ENCODE assay signal across 19 mouse cellular contexts in genomic region chr7:65663886-65664285, GRCm38 (mm10). TPM values are rescaled to one million over a fixed set of nuclear protein-coding genes. Genes with fewer than 3 reads are reported as not detected.
DNase-seq lines count a peak whose midpoint lies in the region; ATAC-seq lines count a peak whose summit lies in the region.
"Had no signal": no experiment of that assay in that cellular context is flagged by ENCODE, and none has a peak within 500 bp of the region (broad histone marks: within the 10 kb centered on the region; RNA-seq: fewer than 3 reads in every experiment).

No protein-coding gene starts in this region.

- no peak overlapping the region for H3K4me3 ChIP-seq in kidney, embryonic 15.5 days (replicated peaks)
- no peak overlapping the region for H3K4me3 ChIP-seq in hindbrain, embryonic 14.5 days (replicated peaks; ENCODE audit: low read length)
- H3K4me3 ChIP-seq: forebrain, embryonic 13.5 days; hindbrain, embryonic 13.5 days; limb, embryonic 12.5 days; liver, embryonic 13.5 days had no signal

- H3K9me3 ChIP-seq in kidney, embryonic 15.5 days (replicated peaks) = no peaks in the 10 kb centered on the region
- no peaks in the 10 kb centered on the region for H3K9me3 ChIP-seq in hindbrain, embryonic 14.5 days (ENCODE audit: control insufficient read depth, low read length)
- H3K9me3 ChIP-seq: forebrain, embryonic 13.5 days; hindbrain, embryonic 13.5 days; limb, embryonic 12.5 days; liver, embryonic 13.5 days had no signal

- ATAC-seq in kidney, embryonic 15.5 days (replicated peaks; ENCODE audit: low FRiP score) = peak; percentile 64; the same call in 1 of the 2 replicates
- ATAC-seq in hindbrain, embryonic 14.5 days (ENCODE audit: low FRiP score) = no peak
- ATAC-seq: activated CD4-positive, CD25-positive, alpha-beta regulatory T cell, adult 4 months; forebrain, embryonic 13.5 days; intestine, embryonic 16.5 days; Patski had no signal

- H3K27ac ChIP-seq in kidney, embryonic 15.5 days = peak overlapping the region; percentile 54
- no peak overlapping the region for H3K27ac ChIP-seq in hindbrain, embryonic 14.5 days
- H3K27ac ChIP-seq: forebrain, embryonic 13.5 days; hindbrain, embryonic 13.5 days; limb, embryonic 12.5 days; liver, embryonic 13.5 days had no signal

- H3K4me1 ChIP-seq in kidney, embryonic 15.5 days = peaks cover 11% of the 10 kb centered on the region; the same call in 1 of the 2 replicates
- no peaks in the 10 kb centered on the region for H3K4me1 ChIP-seq in hindbrain, embryonic 14.5 days (replicated peaks; ENCODE audit: control insufficient read depth, insufficient read depth, low read length)
- H3K4me1 ChIP-seq: forebrain, embryonic 13.5 days; hindbrain, embryonic 13.5 days; limb, embryonic 12.5 days; liver, embryonic 13.5 days had no signal

- no peaks in the 10 kb centered on the region for H3K27me3 ChIP-seq in kidney, embryonic 15.5 days
- H3K27me3 ChIP-seq in hindbrain, embryonic 14.5 days (ENCODE audit: control insufficient read depth, insufficient read depth, low read length) = no peaks in the 10 kb centered on the region
- H3K27me3 ChIP-seq: forebrain, embryonic 13.5 days; hindbrain, embryonic 13.5 days; limb, embryonic 12.5 days; liver, embryonic 13.5 days; Patski had no signal

- WGBS in kidney, embryonic 15.5 days = 60% methylated on average over 14 of the region's 14 CpGs
- 89% methylated on average over 14 of the region's 14 CpGs for WGBS in hindbrain, embryonic 14.5 days

- H3K9ac ChIP-seq in kidney, embryonic 15.5 days = no peak overlapping the region
- H3K9ac ChIP-seq in hindbrain, embryonic 14.5 days = no peak overlapping the region
- H3K9ac ChIP-seq: forebrain, embryonic 13.5 days; hindbrain, embryonic 13.5 days; limb, embryonic 12.5 days had no signal

- peak; percentile 19 for DNase-seq in layer of hippocampus, adult 9-11 months
- DNase-seq in layer of hippocampus, postnatal 10 days (ENCODE audit: low spot score in 2 of 2) = no peak
- peak; percentile 54 to 55 for DNase-seq in right cerebral cortex, adult 2 months (ENCODE audit: low spot score in 2 of 2)
- DNase-seq in right cerebral cortex, postnatal 25 days = no peak
- peak; percentile 46 for DNase-seq in telencephalon, adult 2 months (ENCODE audit: low read depth, low spot score)
- DNase-seq in hindbrain, embryonic 14.5 days (ENCODE audit: low spot score) = no peak
- DNase-seq in cerebellum, postnatal 25 days = no peak
- DNase-seq: cerebellum, postnatal 10 days; heart, adult 18-20 months; liver, embryonic 13.5 days; lung, postnatal 10 days; right cerebral cortex, postnatal 4 days had no signal

- H3K36me3 ChIP-seq in kidney, embryonic 15.5 days = peaks cover 23% of the 10 kb centered on the region
- H3K36me3 ChIP-seq in hindbrain, embryonic 14.5 days (replicated peaks; ENCODE audit: control insufficient read depth, insufficient read depth) = peaks cover 48% of the 10 kb centered on the region

- H3K4me2 ChIP-seq in kidney, embryonic 15.5 days = peak overlapping the region; percentile 30
- H3K4me2 ChIP-seq in hindbrain, embryonic 14.5 days (replicated peaks) = no peak overlapping the region
- H3K4me2 ChIP-seq: forebrain, embryonic 13.5 days; hindbrain, embryonic 13.5 days; limb, embryonic 12.5 days; liver, embryonic 13.5 days had no signal

RNA-seq across cellular contexts. Expression of gene Tarsl2, which starts 19.2 kb away (rescaled TPM):
- total RNA-seq in layer of hippocampus, postnatal 10 days (2021) = 10 to 100 TPM; 40.7 to 40.8 TPM
- 10.3 and 11.1 TPM in 2 replicates for polyA plus RNA-seq in kidney, embryonic 15.5 days (2015; fragmentation: Nextera tagmentation; extraction: Ambion mirVana)
- polyA plus RNA-seq in hindbrain, embryonic 14.5 days (2014; fragmentation: Nextera tagmentation; extraction: Ambion mirVana) = 23.7 and 29.1 TPM in 2 replicates

RNA-seq across cellular contexts. Expression of gene Tm2d3, which starts 27.1 kb away (rescaled TPM):
- total RNA-seq in layer of hippocampus, postnatal 10 days (2021) = 10 to 100 TPM; 29.5 to 30.4 TPM
- 88.1 and 89.8 TPM in 2 replicates for polyA plus RNA-seq in kidney, embryonic 15.5 days (2015; fragmentation: Nextera tagmentation; extraction: Ambion mirVana)
- 85.5 and 94.0 TPM in 2 replicates for polyA plus RNA-seq in hindbrain, embryonic 14.5 days (2014; fragmentation: Nextera tagmentation; extraction: Ambion mirVana)

Comparison
In these comparisons a context has a peak if more than half of its experiments do, and no peak if none do; other contexts are left out.
1. DNase-seq: peak in layer of hippocampus, adult 9-11 months (single experiment), right cerebral cortex, adult 2 months (2 of 2) and telencephalon, adult 2 months (single experiment); none in layer of hippocampus, postnatal 10 days (0 of 2), right cerebral cortex, postnatal 25 days (single experiment), hindbrain, embryonic 14.5 days (single experiment) and cerebellum, postnatal 25 days (0 of 2).